Mouse (Mus musculus): ENCODE measurements around the gene Tgfbr2. TPM values are rescaled to one million over a fixed set of nuclear protein-coding genes. Genes with fewer than 3 reads are reported as not detected.
A peak's percentile ranks its signal among the peaks of the same experiment; 100 is the strongest.

Gene Tgfbr2
- total RNA-seq, 2 experiments from 2014 or later, result 61.3 to 82.4 TPM

GRCm38 (mm10) chr9:116197491-116198170 is 22.5 kb upstream of the Tgfbr2 start:
- no peak for DNase-seq (ENCODE audit: low spot score in 2 of 2)

- DNase-seq (ENCODE audit: low spot score in 2 of 2), result no peak
Observed at GRCm38 (mm10) chr9:116193889-116194450, 18.8 kb upstream of the Tgfbr2 start.

- DNase-seq (ENCODE audit: low spot score in 2 of 2), result no peak
Observed at GRCm38 (mm10) chr9:116193535-116193881, 18.3 kb upstream of the Tgfbr2 start.

- DNase-seq (ENCODE audit: low spot score in 2 of 2), result no peak
Observed at GRCm38 (mm10) chr9:116192826-116193534, 17.8 kb upstream of the Tgfbr2 start.

- no peak for DNase-seq (ENCODE audit: low spot score in 2 of 2)
Observed at GRCm38 (mm10) chr9:116192253-116192652, 17.1 kb upstream of the Tgfbr2 start.

- no peak for DNase-seq (ENCODE audit: low spot score in 2 of 2)
Observed at GRCm38 (mm10) chr9:116189831-116190230, 14.7 kb upstream of the Tgfbr2 start.

- DNase-seq (ENCODE audit: low spot score in 2 of 2), result no peak
Observed at GRCm38 (mm10) chr9:116188952-116189666, 13.9 kb upstream of the Tgfbr2 start.

- DNase-seq (ENCODE audit: low spot score in 2 of 2), result no peak
Observed at GRCm38 (mm10) chr9:116187181-116187731, 12.1 kb upstream of the Tgfbr2 start.

GRCm38 (mm10) chr9:116184903-116185302 is 9.7 kb upstream of the Tgfbr2 start:
- DNase-seq (ENCODE audit: low spot score in 2 of 2), result no peak

GRCm38 (mm10) chr9:116183035-116183434 is 7.9 kb upstream of the Tgfbr2 start:
- no peak for DNase-seq (ENCODE audit: low spot score in 2 of 2)

GRCm38 (mm10) chr9:116181608-116182007 is 6.4 kb upstream of the Tgfbr2 start:
- DNase-seq (ENCODE audit: low spot score in 2 of 2), result no peak

- DNase-seq (ENCODE audit: low spot score in 2 of 2), result no peak
Observed at GRCm38 (mm10) chr9:116178151-116178550, 3.0 kb upstream of the Tgfbr2 start.

GRCm38 (mm10) chr9:116177108-116177507 is 1.9 kb upstream of the Tgfbr2 start:
- no peak for DNase-seq (ENCODE audit: low spot score in 2 of 2)

- peak in 1 of 2 experiments; percentile 33 for DNase-seq (ENCODE audit: low spot score in 2 of 2)
Observed at GRCm38 (mm10) chr9:116175488-116176115, 442 bp upstream of the Tgfbr2 start.

- no peak for DNase-seq (ENCODE audit: low spot score in 2 of 2)
Observed at GRCm38 (mm10) chr9:116173473-116174170, 1.5 kb downstream of the Tgfbr2 start.

GRCm38 (mm10) chr9:116173059-116173458 is 2.1 kb downstream of the Tgfbr2 start:
- DNase-seq (ENCODE audit: low spot score in 2 of 2), result no peak

GRCm38 (mm10) chr9:116169067-116169466 is 6.1 kb downstream of the Tgfbr2 start:
- no peak for DNase-seq (ENCODE audit: low spot score in 2 of 2)

- DNase-seq (ENCODE audit: low spot score in 2 of 2), result no peak
Observed at GRCm38 (mm10) chr9:116167304-116167880, 7.8 kb downstream of the Tgfbr2 start.

- no peak for DNase-seq (ENCODE audit: low spot score in 2 of 2)
Observed at GRCm38 (mm10) chr9:116166363-116166762, 8.8 kb downstream of the Tgfbr2 start.

- no peak for DNase-seq (ENCODE audit: low spot score in 2 of 2)
Observed at GRCm38 (mm10) chr9:116163883-116164282, 11.3 kb downstream of the Tgfbr2 start.
